Mouse (Mus musculus): ENCODE results near the gene Gm20918. TPM values are rescaled to one million over a fixed set of nuclear protein-coding genes. Genes with fewer than 3 reads are reported as not detected.
"Not testable (repeated sequence)": the region's sequence is repeated elsewhere in the genome, so short reads cannot be mapped to it uniquely, and the experiment has no call there.

Gene Gm20918
- polyA plus RNA-seq (2021), result not detected

GRCm38 (mm10) chrY:5043637-5044036 lies at the start of gene Gm20918:
Gene Gm20918 (plus strand): TSS chrY:5043937.
- DNase-seq (ENCODE audit: low read depth, low spot score); CTCF ChIA-PET; in situ Hi-C loops (cut with MboI; ENCODE audit: low pct_unique_long_range_greater_than_20kb); POLR2A ChIA-PET; H3K27me3 ChIP-seq; ATAC-seq: not testable (repeated sequence)

Other genes starting within 250 kb of the Gm20918 start
- not detected for gene Gm21820, start 205.5 kb downstream of the Gm20918 start, polyA plus RNA-seq (2021)